Mouse (Mus musculus) intestine, embryonic 16.5 days (tissue): ENCODE measurements around the gene Hepacam. TPM values are rescaled to one million over a fixed set of nuclear protein-coding genes. Genes with fewer than 3 reads are reported as not detected.
A peak's percentile ranks its signal among the peaks of the same experiment; 100 is the strongest.

Experiments
- ATAC-seq: fragments of 200-750 bp; cut with Nextera tagmentation; 2 replicates; pipeline ENCODE4 v1.8.0; 2017; ENCODE audit warnings: moderate TSS enrichment, moderate library complexity
- H3K27ac ChIP-seq: fragments of 300-500 bp; sonication (generic); 2 replicates; pipeline ENCODE4 v1.5.1; 2014; ENCODE audit warnings: mild to moderate bottlenecking, low read length
- H3K27me3 ChIP-seq: fragments of 300-500 bp; sonication (generic); replicated peaks from 2 replicates; pipeline ENCODE4 v1.6.1; 2014; ENCODE audit warnings: low read length, control low read depth, mixed read lengths; ENCODE audit not compliant: control insufficient read depth, insufficient read depth
- H3K36me3 ChIP-seq: fragments of 300-500 bp; sonication (generic); 2 replicates; pipeline ENCODE4 v1.6.1; 2014; ENCODE audit warnings: low read length, control low read depth; ENCODE audit not compliant: control insufficient read depth, insufficient read depth
- H3K4me1 ChIP-seq: fragments of 300-500 bp; sonication (generic); 2 replicates; pipeline ENCODE4 v1.6.1; 2014; ENCODE audit warnings: low read length, control low read depth, mixed read lengths; ENCODE audit not compliant: control insufficient read depth, insufficient read depth
- H3K4me2 ChIP-seq: fragments of 300-500 bp; sonication (generic); 2 replicates; pipeline ENCODE4 v1.6.1; 2014; ENCODE audit warnings: low read depth, low read length, control low read depth
- H3K4me3 ChIP-seq: fragments of 300-500 bp; sonication (generic); 2 replicates; pipeline ENCODE4 v1.5.1; 2014; ENCODE audit warnings: mild to moderate bottlenecking, low read length
- H3K9ac ChIP-seq: fragments of 300-500 bp; sonication (generic); 2 replicates; pipeline ENCODE4 v1.6.1; 2014; ENCODE audit warnings: low read depth, low read length
- H3K9me3 ChIP-seq: fragments of 300-500 bp; sonication (generic); 2 replicates; pipeline ENCODE4 v1.6.1; 2016; ENCODE audit warnings: low read length, control low read depth; ENCODE audit not compliant: control insufficient read depth
- WGBS: fragments of 180-500 bp; shearing (Covaris S2); extraction: QIAGEN DNeasy Blood & Tissue Kit; methylation state at CpG from one replicate; pipeline ENCODE4 v1.1.7; 2014; 5-methylcytosine and 5-hydroxymethylcytosine counted together
- polyA plus RNA-seq: library from polyadenylated mRNA; unstranded; fragments of >200 nt; fragmentation: Nextera tagmentation; extraction: Ambion mirVana; gene quantifications from 2 replicates; pipeline ENCODE4 v1.2.1, GENCODE M21; 2015

The Hepacam gene
- polyA plus RNA-seq, 1 experiment from 2014 or later, result 0.05 TPM

DNA sequence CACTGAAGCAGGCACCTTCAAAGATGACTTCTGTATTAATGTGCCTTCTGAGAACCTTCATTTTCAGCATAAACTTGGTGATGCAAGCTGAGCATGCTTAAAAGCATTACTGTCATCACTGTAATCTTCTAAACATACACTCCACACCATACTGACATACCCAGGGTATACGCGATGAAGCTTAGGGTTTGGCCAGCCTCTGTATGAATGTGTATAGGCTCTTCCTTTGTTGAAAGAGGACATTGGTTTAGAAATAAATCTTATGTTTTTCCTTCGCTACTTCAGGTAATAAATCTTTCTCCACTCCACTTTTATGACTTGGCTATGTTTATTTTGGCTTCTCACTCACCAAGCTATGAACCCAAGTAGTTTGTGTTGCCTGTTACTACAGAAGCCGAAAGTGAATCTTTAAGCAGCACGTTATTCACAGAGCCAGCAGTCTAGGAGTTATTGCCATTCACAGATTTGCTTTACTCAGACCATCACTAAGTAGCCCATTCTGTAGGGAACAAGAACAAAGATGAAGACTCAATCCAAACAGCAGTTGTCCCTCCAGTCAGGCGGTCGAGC is 4.2 kb downstream of the Hepacam start:
- no peak for ATAC-seq
- no peak overlapping the region for H3K9ac ChIP-seq
- no peak overlapping the region for H3K4me2 ChIP-seq
- no peaks in the 10 kb centered on the region for H3K9me3 ChIP-seq
- no peak overlapping the region for H3K27ac ChIP-seq
- H3K4me1 ChIP-seq, result 0 out of 2 replicates have a peak, but pooled peaks cover 2% of the 10 kb centered on the region
- no peaks in the 10 kb centered on the region for H3K36me3 ChIP-seq
- no peaks in the 10 kb centered on the region for H3K27me3 ChIP-seq
- 56% methylated on average over 7 of the region's 7 CpGs for WGBS
- H3K4me3 ChIP-seq, result no peak overlapping the region

DNA sequence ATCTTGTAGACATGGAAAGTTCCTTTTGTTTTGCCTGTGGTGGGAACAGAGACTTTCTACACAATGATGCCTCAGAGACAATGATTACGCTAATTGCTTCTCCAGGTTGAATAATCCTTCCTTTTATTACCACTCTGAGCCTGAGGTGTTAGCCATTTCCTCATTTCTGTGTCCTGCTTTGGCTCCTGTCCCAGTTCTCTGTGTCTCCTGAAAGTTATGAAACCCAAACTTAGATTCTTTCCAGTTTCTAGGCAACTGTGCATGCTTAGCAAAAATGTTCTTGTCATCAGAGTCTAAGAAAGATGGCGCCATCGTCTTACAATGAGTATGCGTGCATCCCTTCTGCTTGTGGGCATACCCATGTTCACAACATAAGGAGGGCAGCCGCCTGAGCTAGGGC is 8.6 kb downstream of the Hepacam start:
- Histone ChIP-seq H3K4me3 (no peak overlapping the region), H3K27ac (no peak overlapping the region), H3K9ac (no peak overlapping the region), H3K4me1 (no peaks in the 10 kb centered on the region), H3K36me3 (no peaks in the 10 kb centered on the region), H3K27me3 (no peaks in the 10 kb centered on the region), H3K9me3 (no peaks in the 10 kb centered on the region), H3K4me2 (no peak overlapping the region)
- 83% methylated on average over 5 of the region's 5 CpGs for WGBS
- no peak for ATAC-seq

DNA sequence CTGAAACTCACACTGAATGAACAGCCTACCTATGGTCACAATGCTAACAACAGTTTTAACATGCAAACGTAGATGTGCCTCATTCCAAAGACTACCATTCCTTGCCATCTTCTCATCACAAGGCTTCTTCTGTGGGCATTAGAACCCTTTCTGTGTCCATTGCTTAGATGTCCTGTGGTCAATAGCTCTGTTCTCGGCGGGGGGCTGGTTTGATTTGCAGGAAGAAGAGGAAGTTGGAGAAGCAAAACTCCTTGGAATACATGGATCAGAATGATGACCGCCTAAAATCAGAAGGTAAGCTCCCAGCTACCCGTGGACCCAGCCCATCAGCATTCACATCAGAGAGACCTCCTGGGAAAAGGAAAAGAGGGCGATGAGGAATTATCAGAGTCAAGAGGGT is 16.0 kb downstream of the Hepacam start:
- no peak for ATAC-seq
- Histone ChIP-seq H3K27me3 (peaks cover 20% of the 10 kb centered on the region), H3K36me3 (no peaks in the 10 kb centered on the region), H3K9me3 (no peaks in the 10 kb centered on the region), H3K4me2 (no peak overlapping the region), H3K4me1 (no peaks in the 10 kb centered on the region), H3K27ac (no peak overlapping the region), H3K9ac (no peak overlapping the region), H3K4me3 (no peak overlapping the region)
- WGBS, result 87% methylated on average over 6 of the region's 6 CpGs

DNA sequence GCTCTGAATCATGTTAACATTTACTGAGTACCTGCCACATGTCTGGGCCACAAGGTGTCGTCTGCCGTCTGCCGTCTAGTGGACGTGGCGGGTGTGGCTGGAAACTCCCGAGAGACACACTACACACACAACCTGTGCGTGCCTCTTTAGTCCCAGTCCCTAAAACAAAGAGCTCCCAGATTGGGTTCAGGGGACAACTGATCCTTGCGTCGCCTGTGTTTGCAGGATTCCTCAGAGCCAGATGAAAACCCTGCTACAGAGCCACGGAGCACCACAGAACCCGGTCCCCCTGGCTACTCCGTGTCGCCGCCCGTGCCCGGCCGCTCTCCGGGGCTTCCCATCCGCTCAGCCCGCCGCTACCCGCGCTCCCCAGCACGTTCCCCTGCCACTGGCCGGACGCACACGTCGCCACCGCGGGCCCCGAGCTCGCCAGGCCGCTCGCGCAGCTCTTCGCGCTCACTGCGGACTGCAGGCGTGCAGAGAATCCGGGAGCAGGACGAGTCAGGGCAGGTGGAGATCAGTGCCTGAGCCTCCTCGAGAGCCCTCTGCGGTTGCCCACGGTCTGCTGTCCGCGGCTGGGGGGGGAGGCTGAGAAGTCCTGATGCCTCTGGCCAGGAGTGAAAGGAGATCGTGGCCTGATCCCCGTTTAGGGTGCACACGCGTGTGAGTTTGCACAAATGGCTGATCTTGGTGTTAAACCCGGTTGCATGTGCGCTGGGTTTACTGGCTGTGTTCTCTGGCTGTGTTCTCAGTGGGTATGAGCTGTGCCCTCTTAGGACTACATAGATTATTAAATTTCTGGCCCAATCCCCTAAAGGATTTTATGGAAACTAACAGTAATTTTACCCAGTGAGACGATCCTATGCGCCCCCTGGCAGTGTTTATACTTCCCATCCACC is 17.4 kb downstream of the Hepacam start:
- H3K9me3 ChIP-seq, result no peaks in the 10 kb centered on the region
- no peaks in the 10 kb centered on the region for H3K4me1 ChIP-seq
- 6% methylated on average over 54 of the region's 54 CpGs for WGBS
- H3K27me3 ChIP-seq, result peaks cover 20% of the 10 kb centered on the region
- H3K27ac ChIP-seq, result no peak overlapping the region
- peak; percentile 92 for ATAC-seq
- H3K36me3 ChIP-seq, result no peaks in the 10 kb centered on the region
- H3K4me2 ChIP-seq, result peak overlapping the region; percentile 88
- H3K9ac ChIP-seq, result peak overlapping the region; percentile 72
- H3K4me3 ChIP-seq, result peak overlapping the region; percentile 48

DNA sequence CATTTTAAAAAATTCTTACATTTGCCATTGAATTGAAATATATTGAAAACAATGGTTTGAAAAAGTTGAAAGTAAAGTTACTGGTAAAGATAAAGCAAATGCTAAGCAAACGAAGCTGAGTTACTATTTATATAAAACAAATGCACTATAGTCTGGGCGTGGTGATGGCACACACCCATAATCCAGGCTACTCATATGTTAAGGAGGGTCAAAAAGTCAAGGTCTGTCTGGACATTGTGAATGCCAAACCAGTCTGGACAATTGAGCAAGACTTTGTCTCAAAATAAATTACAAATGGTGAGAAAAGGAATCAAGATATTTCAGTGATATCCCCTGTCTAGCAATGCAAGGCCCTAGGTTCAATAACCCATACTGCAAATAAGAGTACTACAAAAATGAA is 23.7 kb downstream of the Hepacam start:
- WGBS, result 70% methylated on average over 2 of the region's 2 CpGs
- H3K36me3 ChIP-seq, result no peaks in the 10 kb centered on the region
- no peak overlapping the region for H3K27ac ChIP-seq
- peaks cover 3% of the 10 kb centered on the region for H3K27me3 ChIP-seq
- no peaks in the 10 kb centered on the region for H3K9me3 ChIP-seq
- H3K4me3 ChIP-seq, result no peak overlapping the region
- H3K4me2 ChIP-seq, result no peak overlapping the region
- ATAC-seq, result no peak
- no peaks in the 10 kb centered on the region for H3K4me1 ChIP-seq
- H3K9ac ChIP-seq, result no peak overlapping the region

DNA sequence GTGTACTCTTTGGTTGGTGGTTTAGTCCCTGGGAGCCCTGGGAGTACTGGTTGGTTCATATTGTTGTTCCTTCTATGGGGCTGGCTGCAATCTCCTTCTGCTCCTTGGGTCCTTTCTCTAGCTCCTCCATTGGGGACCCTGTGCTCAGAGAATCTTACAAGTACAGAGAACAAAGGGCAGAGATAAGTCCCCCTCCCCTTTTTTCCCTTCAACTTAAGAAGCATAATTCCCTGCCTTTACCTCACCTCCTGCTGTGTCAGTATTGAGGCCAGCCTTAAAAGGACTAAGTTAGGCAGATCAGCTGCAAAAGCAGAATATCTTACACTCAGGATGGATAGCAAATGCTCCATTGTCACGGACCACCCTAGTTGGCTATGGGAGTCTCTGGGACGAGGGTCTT is 24.9 kb downstream of the Hepacam start:
- no peak for ATAC-seq
- Histone ChIP-seq H3K4me1 (no peaks in the 10 kb centered on the region), H3K36me3 (no peaks in the 10 kb centered on the region), H3K9me3 (no peaks in the 10 kb centered on the region), H3K4me3 (no peak overlapping the region), H3K27me3 (no peaks in the 10 kb centered on the region), H3K27ac (no peak overlapping the region), H3K9ac (no peak overlapping the region), H3K4me2 (no peak overlapping the region)
- 77% methylated on average over 2 of the region's 2 CpGs for WGBS

DNA sequence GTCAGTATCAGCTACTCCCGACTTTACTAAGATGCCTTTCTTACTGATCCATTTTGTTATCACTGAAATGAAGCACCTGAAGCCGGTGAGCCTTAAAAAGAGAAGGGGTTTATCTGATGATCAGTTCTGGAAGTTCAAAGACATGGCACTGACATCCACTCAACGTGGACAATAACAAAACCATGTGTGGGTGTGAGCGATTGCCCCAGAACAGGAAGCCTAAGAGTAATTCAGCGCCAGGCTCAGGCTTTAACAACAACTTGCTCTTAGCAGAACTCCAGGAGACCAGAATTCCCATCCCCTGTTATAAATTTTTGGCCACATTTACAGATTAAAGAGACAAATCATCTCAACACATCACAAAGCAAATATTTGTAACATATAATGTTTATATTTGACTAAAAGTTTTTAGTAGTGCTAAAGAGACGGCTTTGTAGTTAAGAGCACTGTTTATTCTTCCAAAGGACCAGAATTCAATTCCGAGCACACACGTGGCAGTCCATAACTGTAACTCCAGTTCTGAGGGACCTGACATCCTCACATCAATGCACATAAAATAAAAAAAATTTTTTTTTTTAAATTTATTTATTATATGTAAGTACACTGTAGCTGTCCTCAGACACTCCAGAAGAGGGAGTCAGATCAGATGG is 26.5 kb downstream of the Hepacam start:
- Histone ChIP-seq H3K4me1 (no peaks in the 10 kb centered on the region), H3K36me3 (no peaks in the 10 kb centered on the region), H3K9ac (no peak overlapping the region), H3K9me3 (no peaks in the 10 kb centered on the region), H3K4me3 (no peak overlapping the region), H3K4me2 (no peak overlapping the region), H3K27ac (no peak overlapping the region), H3K27me3 (no peaks in the 10 kb centered on the region)
- WGBS, result 53% methylated on average over 8 of the region's 8 CpGs
- ATAC-seq, result no peak

DNA sequence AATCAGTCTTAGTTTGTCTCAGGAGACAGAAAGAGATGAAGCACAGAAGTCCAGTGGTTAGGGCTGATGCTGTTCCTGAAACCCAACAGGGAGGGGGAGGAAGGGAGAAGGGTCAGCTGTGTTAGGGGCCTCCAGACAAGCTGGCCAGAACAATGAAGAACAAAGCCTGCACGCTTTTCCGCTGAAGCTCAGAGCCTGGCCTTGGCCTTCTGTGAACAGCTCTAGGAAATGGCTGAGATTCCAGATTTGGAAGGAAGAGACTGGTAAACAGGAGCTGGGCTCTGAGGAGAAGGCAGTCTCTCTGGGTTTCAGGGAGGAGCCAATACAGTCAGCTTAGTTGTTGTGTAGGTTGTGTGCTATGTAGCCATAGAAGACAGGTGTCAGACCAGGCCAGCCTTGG is 33.4 kb downstream of the Hepacam start:
- H3K9me3 ChIP-seq, result no peaks in the 10 kb centered on the region
- H3K36me3 ChIP-seq, result no peaks in the 10 kb centered on the region
- no peak overlapping the region for H3K27ac ChIP-seq
- H3K4me3 ChIP-seq, result no peak overlapping the region
- H3K9ac ChIP-seq, result no peak overlapping the region
- ATAC-seq, result peak; percentile 33; the same call in 1 of the 2 replicates
- H3K27me3 ChIP-seq, result no peaks in the 10 kb centered on the region
- 76% methylated on average over 2 of the region's 2 CpGs for WGBS
- no peak overlapping the region for H3K4me2 ChIP-seq
- no peaks in the 10 kb centered on the region for H3K4me1 ChIP-seq

DNA sequence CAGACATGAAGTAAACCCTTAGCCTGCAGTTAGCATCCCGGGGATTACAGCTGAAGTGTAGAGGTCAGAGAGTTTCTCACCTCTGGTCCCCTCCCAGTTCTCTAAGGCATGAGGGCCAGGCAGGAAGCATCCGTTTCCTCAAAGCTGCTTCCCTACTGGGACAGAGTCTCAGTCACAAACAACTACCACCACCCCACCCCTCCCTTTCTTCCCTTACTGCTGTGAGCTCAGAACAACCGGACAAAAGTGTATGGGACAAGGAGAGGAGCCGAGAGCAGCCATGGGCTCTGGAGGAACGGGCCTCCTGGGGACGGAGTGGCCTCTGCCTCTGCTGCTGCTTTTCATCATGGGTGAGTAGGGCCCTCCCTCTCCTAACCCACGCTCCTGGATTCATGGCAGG is 34.7 kb downstream of the Hepacam start, which contains the start of gene Robo4:
Gene Robo4, plus strand, starts transcription at position 96 of the 400 bp plus-strand sequence.
- peak within 1 kb of the TSS; percentile 47; the same call in 1 of the 2 replicates for H3K27ac ChIP-seq
- no peaks in the 10 kb centered on the region for H3K36me3 ChIP-seq
- 0 out of 2 replicates have a peak, but pooled peaks cover 1% of the 10 kb centered on the region for H3K27me3 ChIP-seq
- H3K4me1 ChIP-seq, result no peaks in the 10 kb centered on the region
- H3K4me2 ChIP-seq, result no peak within 1 kb of the TSS
- H3K9me3 ChIP-seq, result no peaks in the 10 kb centered on the region
- 16% methylated on average over 7 of the region's 7 CpGs for WGBS
- peak within 1 kb of the TSS; percentile 25 for H3K4me3 ChIP-seq
- peak; percentile 43; the same call in 1 of the 2 replicates for ATAC-seq
- H3K9ac ChIP-seq, result peak within 1 kb of the TSS; percentile 22; the same call in 1 of the 2 replicates
